Mouse (Mus musculus) adipocyte (in vitro differentiated cells): Measurements from ENCODE around the gene Rfx3.
A peak's percentile ranks its signal among the peaks of the same experiment; 100 is the strongest.

Experiments used
- DNase-seq: peaks from one replicate; pipeline ENCODE4 v3.0.0-alpha.2; 2016; ENCODE audit warnings: low spot score

The Rfx3 gene

GRCm38 (mm10) chr19:28010471-28011395 lies at the start of gene Rfx3:
Rfx3 (minus strand) TSS chr19:28011166.
- peak; percentile 90 for DNase-seq

- no peak for DNase-seq
Measured at GRCm38 (mm10) chr19:28052058-28052457, 41.1 kb upstream of the Rfx3 start.

- no peak for DNase-seq
Measured at GRCm38 (mm10) chr19:28051571-28051970, 40.6 kb upstream of the Rfx3 start.

- DNase-seq: no peak
Measured at GRCm38 (mm10) chr19:28049280-28049679, 38.3 kb upstream of the Rfx3 start.

GRCm38 (mm10) chr19:28046806-28047205 lies 35.8 kb upstream of the Rfx3 start:
- no peak for DNase-seq

GRCm38 (mm10) chr19:28044950-28045349 lies 34.0 kb upstream of the Rfx3 start:
- no peak for DNase-seq

GRCm38 (mm10) chr19:28011718-28012499 lies 943 bp upstream of the Rfx3 start:
- peak; percentile 73 for DNase-seq

- DNase-seq: peak; percentile 98
Measured at GRCm38 (mm10) chr19:28011396-28011717, 391 bp upstream of the Rfx3 start.

GRCm38 (mm10) chr19:28009587-28010281 lies 1.2 kb downstream of the Rfx3 start:
- DNase-seq: peak; percentile 52

GRCm38 (mm10) chr19:28004190-28004589 lies 6.8 kb downstream of the Rfx3 start:
- no peak for DNase-seq

GRCm38 (mm10) chr19:28003474-28003873 lies 7.5 kb downstream of the Rfx3 start:
- peak; percentile 42 for DNase-seq

GRCm38 (mm10) chr19:28002708-28003107 lies 8.3 kb downstream of the Rfx3 start:
- DNase-seq: no peak

GRCm38 (mm10) chr19:27992800-27993199 lies 18.2 kb downstream of the Rfx3 start:
- no peak for DNase-seq

- no peak for DNase-seq
Measured at GRCm38 (mm10) chr19:27988746-27989145, 22.2 kb downstream of the Rfx3 start.

GRCm38 (mm10) chr19:27967590-27967989 lies 43.4 kb downstream of the Rfx3 start:
- no peak for DNase-seq

GRCm38 (mm10) chr19:27961271-27961670 lies 49.7 kb downstream of the Rfx3 start:
- no peak for DNase-seq

- DNase-seq: no peak
Measured at GRCm38 (mm10) chr19:27935453-27935852, 75.5 kb downstream of the Rfx3 start.

GRCm38 (mm10) chr19:27931136-27931535 lies 79.8 kb downstream of the Rfx3 start:
- no peak for DNase-seq

- no peak for DNase-seq
Measured at GRCm38 (mm10) chr19:27926378-27926777, 84.6 kb downstream of the Rfx3 start.

GRCm38 (mm10) chr19:27919040-27919439 lies 91.9 kb downstream of the Rfx3 start:
- DNase-seq: peak; percentile 43

- peak; percentile 24 for DNase-seq
Measured at GRCm38 (mm10) chr19:27916446-27916845, 94.5 kb downstream of the Rfx3 start.

- peak; percentile 28 for DNase-seq
Measured at GRCm38 (mm10) chr19:27906976-27907375, 104.0 kb downstream of the Rfx3 start.
